Mouse (Mus musculus) intestine, embryonic 14.5 days (tissue): ENCODE results near the gene Ccer2. TPM values are rescaled to one million over a fixed set of nuclear protein-coding genes. Genes with fewer than 3 reads are reported as not detected.

Experiments
- ATAC-seq: fragments of 200-750 bp; cut with Nextera tagmentation; replicated peaks from 2 replicates; pipeline ENCODE4 v1.8.0; 2017; ENCODE audit warnings: low read depth, moderate number of reproducible peaks, moderate TSS enrichment, moderate library complexity; ENCODE audit not compliant: low FRiP score, low TSS enrichment
- DNase-seq: peaks from one replicate; pipeline ENCODE4 v3.0.0-alpha.2; 2018; ENCODE audit warnings: low spot score
- H3K27ac ChIP-seq: fragments of 300-500 bp; sonication (generic); 2 replicates; pipeline ENCODE4 v1.5.1; 2014; ENCODE audit warnings: low read depth, mild to moderate bottlenecking, control low read depth
- H3K27me3 ChIP-seq: fragments of 300-500 bp; sonication (generic); replicated peaks from 2 replicates; pipeline ENCODE4 v1.6.1; 2014; ENCODE audit warnings: low read length, control low read depth; ENCODE audit not compliant: control insufficient read depth, insufficient read depth
- H3K36me3 ChIP-seq: fragments of 300-500 bp; sonication (generic); 2 replicates; pipeline ENCODE4 v1.6.1; 2014; ENCODE audit warnings: low read length, control low read depth; ENCODE audit not compliant: control insufficient read depth, insufficient read depth
- H3K4me1 ChIP-seq: fragments of 300-500 bp; sonication (generic); replicated peaks from 2 replicates; pipeline ENCODE4 v1.6.1; 2014; ENCODE audit warnings: low read length, control low read depth, mixed read lengths; ENCODE audit not compliant: control insufficient read depth, insufficient read depth
- H3K4me2 ChIP-seq: fragments of 300-500 bp; sonication (generic); 2 replicates; pipeline ENCODE4 v1.6.1; 2014; ENCODE audit warnings: low read length
- H3K4me3 ChIP-seq: fragments of 300-500 bp; sonication (generic); 2 replicates; pipeline ENCODE4 v1.5.1; 2014; ENCODE audit warnings: low read depth, low read length, control low read depth, mixed read lengths
- H3K9ac ChIP-seq: fragments of 300-500 bp; sonication (generic); 2 replicates; pipeline ENCODE4 v1.6.1; 2014; ENCODE audit warnings: mild to moderate bottlenecking, low read length
- H3K9me3 ChIP-seq: fragments of 300-500 bp; sonication (generic); 2 replicates; pipeline ENCODE4 v1.6.1; 2016; ENCODE audit warnings: low read length, control low read depth; ENCODE audit not compliant: control insufficient read depth
- WGBS: fragments of 180-500 bp; shearing (Covaris S2); extraction: QIAGEN DNeasy Blood & Tissue Kit; methylation state at CpG from one replicate; pipeline ENCODE4 v1.1.7; 2014; 5-methylcytosine and 5-hydroxymethylcytosine counted together
- polyA plus RNA-seq: library from polyadenylated mRNA; unstranded; fragments of >200 nt; fragmentation: Nextera tagmentation; extraction: Ambion mirVana; gene quantifications from 2 replicates; pipeline ENCODE4 v1.2.1, GENCODE M21; 2014

Gene Ccer2
- polyA plus RNA-seq, 1 experiment from 2014 or later: not detected

- Histone ChIP-seq H3K9me3 (no peaks in the 10 kb centered on the region), H3K27ac (no peak overlapping the region), H3K4me1 (peaks cover under 1% of the 10 kb centered on the region; the same call in 1 of the 2 replicates), H3K4me3 (no peak overlapping the region), H3K9ac (no peak overlapping the region), H3K27me3 (no peaks in the 10 kb centered on the region), H3K4me2 (no peak overlapping the region), H3K36me3 (peaks cover 6% of the 10 kb centered on the region)
- no peak for DNase-seq
- 85% methylated on average over 7 of the region's 7 CpGs for WGBS
- ATAC-seq: no peak
These were observed 19.2 kb downstream of the Ccer2 start for GRCm38 (mm10) chr7:28775129-28775528.

- H3K4me2 ChIP-seq: no peak overlapping the region
- DNase-seq (no peak), ATAC-seq (no peak)
- no peaks in the 10 kb centered on the region for H3K27me3 ChIP-seq
- peaks cover 7% of the 10 kb centered on the region for H3K4me1 ChIP-seq
- peaks cover 15% of the 10 kb centered on the region for H3K36me3 ChIP-seq
- H3K9ac ChIP-seq: no peak overlapping the region
- H3K27ac ChIP-seq: no peak overlapping the region
- no peaks in the 10 kb centered on the region for H3K9me3 ChIP-seq
- 83% methylated on average over 9 of the region's 9 CpGs for WGBS
- no peak overlapping the region for H3K4me3 ChIP-seq
These were observed 22.9 kb downstream of the Ccer2 start for GRCm38 (mm10) chr7:28778825-28779224.

- DNase-seq: peak; percentile 98
- Histone ChIP-seq H3K9ac (no peak overlapping the region), H3K27ac (no peak overlapping the region; the same call in 1 of the 2 replicates), H3K9me3 (no peaks in the 10 kb centered on the region), H3K4me1 (peaks cover 7% of the 10 kb centered on the region), H3K4me2 (no peak overlapping the region), H3K36me3 (peaks cover 17% of the 10 kb centered on the region), H3K4me3 (no peak overlapping the region), H3K27me3 (no peaks in the 10 kb centered on the region)
- ATAC-seq: peak; percentile 78
- WGBS: 46% methylated on average over 6 of the region's 6 CpGs
These were observed 24.2 kb downstream of the Ccer2 start for GRCm38 (mm10) chr7:28780067-28780658.

DNA sequence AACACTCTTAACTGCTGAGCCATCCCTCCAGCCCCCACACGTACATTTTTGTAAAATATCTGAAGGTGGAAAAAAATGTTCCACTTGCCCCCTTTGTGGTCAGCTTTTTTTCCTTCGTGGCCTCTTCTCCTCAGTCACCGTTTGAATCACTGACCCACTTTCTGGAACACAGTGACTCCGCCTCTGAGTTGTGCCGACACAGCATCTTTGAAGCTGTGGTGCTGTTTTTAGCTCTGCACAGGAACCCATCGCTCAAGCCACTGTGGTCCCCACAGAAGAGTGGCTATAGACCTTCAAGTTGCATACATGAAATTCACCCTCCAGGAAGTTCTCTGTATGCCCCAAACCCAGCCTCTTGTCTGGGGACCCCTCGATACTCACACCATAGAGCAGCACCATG, 24.9 kb downstream of the Ccer2 start:
- no peak overlapping the region for H3K4me3 ChIP-seq
- H3K36me3 ChIP-seq: peaks cover 17% of the 10 kb centered on the region
- WGBS: 78% methylated on average over 7 of the region's 7 CpGs
- DNase-seq (no peak), ATAC-seq (no peak)
- no peak overlapping the region for H3K9ac ChIP-seq
- no peaks in the 10 kb centered on the region for H3K9me3 ChIP-seq
- no peak overlapping the region for H3K27ac ChIP-seq
- H3K4me2 ChIP-seq: no peak overlapping the region
- H3K4me1 ChIP-seq: peaks cover 7% of the 10 kb centered on the region
- H3K27me3 ChIP-seq: no peaks in the 10 kb centered on the region

GRCm38 (mm10) chr7:28781261-28781663, 25.3 kb downstream of the Ccer2 start:
- 90% methylated on average over 8 of the region's 8 CpGs for WGBS
- ATAC-seq: no peak
- Histone ChIP-seq H3K36me3 (peaks cover 17% of the 10 kb centered on the region), H3K27me3 (no peaks in the 10 kb centered on the region), H3K9ac (no peak overlapping the region), H3K4me2 (no peak overlapping the region), H3K9me3 (no peaks in the 10 kb centered on the region), H3K4me1 (peaks cover 7% of the 10 kb centered on the region), H3K27ac (no peak overlapping the region), H3K4me3 (no peak overlapping the region)
- no peak for DNase-seq

- H3K4me1 ChIP-seq: peaks cover 19% of the 10 kb centered on the region
- no peak for DNase-seq
- no peaks in the 10 kb centered on the region for H3K9me3 ChIP-seq
- no peak overlapping the region for H3K4me2 ChIP-seq
- H3K9ac ChIP-seq: no peak overlapping the region
- no peaks in the 10 kb centered on the region for H3K27me3 ChIP-seq
- no peak overlapping the region for H3K27ac ChIP-seq
- WGBS: 70% methylated on average over 5 of the region's 5 CpGs
- no peak for ATAC-seq
- H3K36me3 ChIP-seq: peaks cover 17% of the 10 kb centered on the region; the same call in 1 of the 2 replicates
- H3K4me3 ChIP-seq: no peak overlapping the region
These were observed 29.2 kb downstream of the Ccer2 start for GRCm38 (mm10) chr7:28785161-28785560.

DNA sequence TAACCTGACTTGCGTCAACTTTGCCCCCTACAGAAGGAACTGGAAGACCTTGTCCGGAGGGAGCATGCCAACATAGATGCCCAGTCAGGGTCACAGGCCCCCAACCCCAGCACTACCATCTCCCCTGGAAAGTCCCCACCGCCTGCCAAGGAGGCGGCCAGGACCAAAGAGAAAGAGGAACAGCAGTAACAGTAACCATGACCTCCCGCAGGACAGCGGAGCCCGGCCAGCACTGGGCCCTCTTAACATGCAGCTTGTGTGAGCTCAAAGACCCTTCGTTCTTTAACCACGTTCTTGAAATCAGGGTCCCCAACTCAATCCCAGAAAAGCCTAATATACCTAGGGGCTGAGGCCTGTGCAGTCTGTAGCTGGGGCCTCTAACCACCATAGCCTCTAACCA, 31.9 kb downstream of the Ccer2 start:
- 95% methylated on average over 9 of the region's 9 CpGs for WGBS
- H3K9me3 ChIP-seq: no peaks in the 10 kb centered on the region

DNA sequence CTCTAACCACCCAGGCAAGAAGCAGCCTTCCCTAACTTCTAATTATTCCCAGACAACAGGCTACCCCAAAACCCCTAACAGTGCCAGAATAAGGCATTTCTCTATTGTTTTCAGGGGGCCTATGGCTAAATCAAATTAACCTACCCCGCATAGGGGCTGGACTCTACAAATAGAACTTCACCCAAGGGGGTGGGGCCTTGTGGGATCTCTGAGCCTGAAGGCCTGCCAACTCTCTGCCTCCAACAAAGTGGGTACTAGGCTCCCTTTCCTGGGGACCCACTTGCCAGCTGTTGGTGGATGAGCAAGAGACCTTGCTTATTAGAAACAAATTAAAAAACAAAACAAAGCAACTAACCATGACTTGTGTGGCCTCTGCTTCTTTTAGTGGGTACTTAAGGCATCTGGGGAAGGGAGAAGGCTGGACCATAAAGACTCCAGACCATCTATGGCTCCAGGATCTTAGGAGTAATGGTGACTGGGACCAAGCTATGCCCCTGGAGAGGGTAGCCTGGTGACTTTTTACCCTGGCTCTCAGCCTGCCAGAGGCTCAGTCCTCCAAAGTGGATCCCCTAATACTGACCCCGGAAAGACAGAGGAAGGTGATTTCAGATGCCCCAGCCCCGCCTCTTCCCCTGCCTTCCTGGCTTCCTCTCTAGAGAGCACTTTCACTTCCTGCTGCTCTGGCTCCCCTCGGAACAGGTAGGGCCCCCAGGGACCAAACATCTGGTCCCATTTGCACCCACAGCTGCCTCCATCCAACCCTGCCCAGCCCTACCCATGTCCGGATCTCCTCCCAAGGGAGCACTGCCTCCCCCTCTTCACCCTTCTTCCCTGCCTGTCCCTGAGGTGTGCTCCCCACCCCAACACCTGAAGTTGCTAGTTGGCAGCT, 32.6 kb downstream of the Ccer2 start, which contains the start of gene Rinl:
Gene Rinl, plus strand, starts transcription at position 663 of the 889 bp plus-strand sequence.
- Histone ChIP-seq H3K27ac (peak within 1 kb of the TSS; percentile 38; the same call in 1 of the 2 replicates), H3K36me3 (peaks cover 11% of the 10 kb centered on the region; the same call in 1 of the 2 replicates), H3K27me3 (no peaks in the 10 kb centered on the region), H3K4me1 (peaks cover 18% of the 10 kb centered on the region), H3K4me2 (no peak within 1 kb of the TSS), H3K9ac (no peak within 1 kb of the TSS), H3K4me3 (no peak within 1 kb of the TSS), H3K9me3 (no peaks in the 10 kb centered on the region)
- WGBS: 52% methylated on average over 5 of the region's 5 CpGs
- ATAC-seq: no peak
- no peak for DNase-seq

More for the DNA sequence above, 31.9 kb downstream of the Ccer2 start:
- H3K27me3 ChIP-seq: no peaks in the 10 kb centered on the region
- no peak overlapping the region for H3K27ac ChIP-seq
- ATAC-seq: no peak
- H3K4me3 ChIP-seq: no peak overlapping the region
- peaks cover 16% of the 10 kb centered on the region; the same call in 1 of the 2 replicates for H3K36me3 ChIP-seq
- no peak overlapping the region for H3K9ac ChIP-seq
- H3K4me2 ChIP-seq: no peak overlapping the region
- DNase-seq: no peak
- H3K4me1 ChIP-seq: peaks cover 18% of the 10 kb centered on the region
